Mouse (Mus musculus) mammary gland, adult 2 months (tissue): ENCODE data around the gene Gm20388. TPM values are rescaled to one million over a fixed set of nuclear protein-coding genes. Genes with fewer than 3 reads are reported as not detected.

Experiments used
- polyA plus RNA-seq: library from polyadenylated mRNA; depleted of rRNA; stranded (reverse); fragments of >200 nt; gene quantifications from 2 replicates; pipeline ENCODE4 v1.2.3, GENCODE M21; 2012; ENCODE audit warnings: low replicate concordance

The Gm20388 gene
- polyA plus RNA-seq, 1 experiment, result 91.0 TPM

GRCm38 (mm10) chr8:123101735-123102685 is 3191.4 kb downstream of the Gm20388 start, which contains the start of gene Rpl13:
Gene Rpl13 (plus strand): TSS chr8:123102350.

GRCm38 (mm10) chr8:123117127-123117731 is 3206.6 kb downstream of the Gm20388 start, which contains the start of gene Cpne7:
Gene Cpne7 (plus strand): TSS chr8:123117374.

GRCm38 (mm10) chr8:123157888-123158465 is 3247.3 kb downstream of the Gm20388 start, which contains the start of gene Sult5a1:
Gene Sult5a1 (minus strand): TSS chr8:123158315.

GRCm38 (mm10) chr8:123185566-123186409 is 3275.1 kb downstream of the Gm20388 start, which contains the start of gene Dpep1:
Gene Dpep1 (plus strand): TSS chr8:123186242.

GRCm38 (mm10) chr8:123212321-123213117 is 3301.9 kb downstream of the Gm20388 start, which contains the start of the genes Chmp1a and Spata33:
Gene Chmp1a (minus strand): TSS chr8:123212763.
Gene Spata33 (plus strand): TSS chr8:123212832.

GRCm38 (mm10) chr8:123224278-123225266 is 3313.9 kb downstream of the Gm20388 start, which contains the start of gene Cdk10:
Gene Cdk10 (plus strand): TSS chr8:123224842.

GRCm38 (mm10) chr8:123235520-123236497 is 3325.2 kb downstream of the Gm20388 start, which contains the start of gene Spata2l:
Gene Spata2l (minus strand): TSS chr8:123236233.

GRCm38 (mm10) chr8:123254099-123254885 is 3343.7 kb downstream of the Gm20388 start, which contains the start of the genes Zfp276 and Vps9d1:
Gene Zfp276 (plus strand): TSS chr8:123254195.
Gene Vps9d1 (minus strand): TSS chr8:123254348.

GRCm38 (mm10) chr8:123318467-123318911 is 3407.8 kb downstream of the Gm20388 start, which contains the start of gene Fanca:
Gene Fanca (minus strand): TSS chr8:123318576.

GRCm38 (mm10) chr8:123332262-123333090 is 3421.8 kb downstream of the Gm20388 start, which contains the start of gene Spire2:
Gene Spire2 (plus strand): TSS chr8:123332713.

GRCm38 (mm10) chr8:123373403-123374238 is 3463.0 kb downstream of the Gm20388 start, which contains the start of gene Tcf25:
Gene Tcf25 (plus strand): TSS chr8:123373753.

GRCm38 (mm10) chr8:123406786-123407185 is 3496.1 kb downstream of the Gm20388 start, which contains the start of gene Mc1r:
Gene Mc1r (plus strand): TSS chr8:123407107.

GRCm38 (mm10) chr8:123411246-123411645 is 3500.6 kb downstream of the Gm20388 start, which contains the start of gene Tubb3:
Gene Tubb3 (plus strand): TSS chr8:123411424.

GRCm38 (mm10) chr8:123423441-123423840 is 3512.8 kb downstream of the Gm20388 start, which contains the start of gene Def8:
Gene Def8 (plus strand): TSS chr8:123423527.

GRCm38 (mm10) chr8:123477737-123478258 is 3567.2 kb downstream of the Gm20388 start, which contains the start of gene Afg3l1:
Gene Afg3l1 (plus strand): TSS chr8:123477903.

